Mouse (Mus musculus) forebrain, embryonic 11.5 days (tissue): ENCODE measurements around the gene Sh3bp5l. TPM values are rescaled to one million over a fixed set of nuclear protein-coding genes. Genes with fewer than 3 reads are reported as not detected.
A peak's percentile ranks its signal among the peaks of the same experiment; 100 is the strongest.

Experiments
- ATAC-seq: fragments of 200-750 bp; cut with Nextera tagmentation; replicated peaks from 2 replicates; pipeline ENCODE4 v1.8.0; 2017; ENCODE audit warnings: moderate TSS enrichment; ENCODE audit not compliant: low FRiP score
- DNase-seq: peaks from one replicate; pipeline ENCODE4 v3.0.0-alpha.2; 2017; ENCODE audit warnings: low spot score
- H3K27ac ChIP-seq: fragments of 300-500 bp; sonication (generic); 2 replicates; pipeline ENCODE4 v1.5.1; 2014; ENCODE audit warnings: low read depth, low read length
- H3K27me3 ChIP-seq: fragments of 300-500 bp; sonication (generic); 2 replicates; pipeline ENCODE4 v1.6.1; 2014; ENCODE audit warnings: mild to moderate bottlenecking, low read length, mixed read lengths; ENCODE audit not compliant: control insufficient read depth, insufficient read depth
- H3K36me3 ChIP-seq: fragments of 300-500 bp; sonication (generic); 2 replicates; pipeline ENCODE4 v1.6.1; 2014; ENCODE audit warnings: mild to moderate bottlenecking, low read length, moderate library complexity, mixed read lengths; ENCODE audit not compliant: control insufficient read depth, insufficient read depth
- H3K4me1 ChIP-seq: fragments of 300-500 bp; sonication (generic); replicated peaks from 2 replicates; pipeline ENCODE4 v1.6.1; 2014; ENCODE audit warnings: low read length, mixed read lengths; ENCODE audit not compliant: control insufficient read depth, insufficient read depth
- H3K4me2 ChIP-seq: fragments of 300-500 bp; sonication (generic); 2 replicates; pipeline ENCODE4 v1.6.1; 2014; ENCODE audit warnings: low read depth, mild to moderate bottlenecking, low read length, moderate library complexity, mixed read lengths; ENCODE audit not compliant: severe bottlenecking
- H3K4me3 ChIP-seq: fragments of 300-500 bp; sonication (generic); 2 replicates; pipeline ENCODE4 v1.5.1; 2014; ENCODE audit warnings: low read depth, low read length
- H3K9ac ChIP-seq: fragments of 300-500 bp; sonication (generic); 2 replicates; pipeline ENCODE4 v1.6.1; 2014; ENCODE audit warnings: low read length
- H3K9me3 ChIP-seq: fragments of 300-500 bp; sonication (generic); 2 replicates; pipeline ENCODE4 v1.6.1; 2016; ENCODE audit warnings: low read length, mixed read lengths; ENCODE audit not compliant: control insufficient read depth
- WGBS: fragments of 180-500 bp; shearing (Covaris S2); extraction: QIAGEN DNeasy Blood & Tissue Kit; methylation state at CpG from one replicate; pipeline ENCODE4 v1.1.7; 2014; 5-methylcytosine and 5-hydroxymethylcytosine counted together
- polyA plus RNA-seq: library from polyadenylated mRNA; unstranded; fragments of >200 nt; fragmentation: Nextera tagmentation; extraction: Ambion mirVana; gene quantifications from 2 replicates; pipeline ENCODE4 v1.2.1, GENCODE M21; 2014

Gene Sh3bp5l
- polyA plus RNA-seq, 1 experiment from 2014 or later = 36.7 TPM

GRCm38 (mm10) chr11:58315536-58316168, 14.9 kb upstream of the Sh3bp5l start:
- WGBS = 89% methylated on average over 5 of the region's 5 CpGs
- Histone ChIP-seq H3K27ac (no peak overlapping the region), H3K27me3 (no peaks in the 10 kb centered on the region), H3K36me3 (no peaks in the 10 kb centered on the region; the same call in 1 of the 2 replicates), H3K9me3 (no peaks in the 10 kb centered on the region), H3K4me1 (no peaks in the 10 kb centered on the region), H3K9ac (no peak overlapping the region), H3K4me3 (no peak overlapping the region), H3K4me2 (no peak overlapping the region)
- ATAC-seq = no peak
- no peak for DNase-seq

GRCm38 (mm10) chr11:58316344-58316743, 14.2 kb upstream of the Sh3bp5l start:
- H3K9me3 ChIP-seq = no peaks in the 10 kb centered on the region
- no peak overlapping the region for H3K9ac ChIP-seq
- H3K4me1 ChIP-seq = no peaks in the 10 kb centered on the region
- 82% methylated on average over 17 of the region's 17 CpGs for WGBS
- H3K27ac ChIP-seq = no peak overlapping the region
- H3K36me3 ChIP-seq = no peaks in the 10 kb centered on the region; the same call in 1 of the 2 replicates
- DNase-seq (no peak), ATAC-seq (no peak)
- H3K27me3 ChIP-seq = no peaks in the 10 kb centered on the region
- no peak overlapping the region for H3K4me2 ChIP-seq
- no peak overlapping the region for H3K4me3 ChIP-seq

- no peak overlapping the region for H3K4me3 ChIP-seq
Observed at GRCm38 (mm10) chr11:58316768-58317390, 13.6 kb upstream of the Sh3bp5l start.

GRCm38 (mm10) chr11:58322824-58323569, 7.5 kb upstream of the Sh3bp5l start:
- ATAC-seq (peak; percentile 99), DNase-seq (peak; percentile 98)
- Histone ChIP-seq H3K27me3 (no peaks in the 10 kb centered on the region), H3K36me3 (no peaks in the 10 kb centered on the region; the same call in 1 of the 2 replicates), H3K9me3 (no peaks in the 10 kb centered on the region), H3K4me2 (peak overlapping the region; percentile 76), H3K9ac (peak overlapping the region; percentile 83), H3K27ac (peak overlapping the region; percentile 92), H3K4me3 (peak overlapping the region; percentile 73), H3K4me1 (peaks cover 6% of the 10 kb centered on the region; the same call in 1 of the 2 replicates)
- under 1% methylated on average over 56 of the region's 63 CpGs for WGBS

More at GRCm38 (mm10) chr11:58316768-58317390, 13.6 kb upstream of the Sh3bp5l start:
- Histone ChIP-seq H3K9me3 (no peaks in the 10 kb centered on the region), H3K4me2 (no peak overlapping the region), H3K27me3 (no peaks in the 10 kb centered on the region), H3K9ac (no peak overlapping the region), H3K36me3 (no peaks in the 10 kb centered on the region; the same call in 1 of the 2 replicates), H3K27ac (no peak overlapping the region), H3K4me1 (no peaks in the 10 kb centered on the region; the same call in 1 of the 2 replicates)
- ATAC-seq = no peak
- no peak for DNase-seq
- 73% methylated on average over 28 of the region's 28 CpGs for WGBS

GRCm38 (mm10) chr11:58323570-58324340, 6.8 kb upstream of the Sh3bp5l start:
- Histone ChIP-seq H3K4me1 (peaks cover 6% of the 10 kb centered on the region; the same call in 1 of the 2 replicates), H3K27ac (peak overlapping the region; percentile 92), H3K4me3 (peak overlapping the region; percentile 73), H3K9me3 (no peaks in the 10 kb centered on the region), H3K9ac (peak overlapping the region; percentile 83), H3K4me2 (peak overlapping the region; percentile 76), H3K27me3 (no peaks in the 10 kb centered on the region), H3K36me3 (no peaks in the 10 kb centered on the region; the same call in 1 of the 2 replicates)
- DNase-seq (no peak), ATAC-seq (no peak)
- 17% methylated on average over 24 of the region's 24 CpGs for WGBS

GRCm38 (mm10) chr11:58324614-58325229, 5.8 kb upstream of the Sh3bp5l start:
- Histone ChIP-seq H3K4me2 (no peak overlapping the region), H3K4me1 (peaks cover 12% of the 10 kb centered on the region; the same call in 1 of the 2 replicates), H3K9me3 (no peaks in the 10 kb centered on the region), H3K36me3 (no peaks in the 10 kb centered on the region; the same call in 1 of the 2 replicates), H3K4me3 (no peak overlapping the region), H3K27ac (no peak overlapping the region), H3K9ac (no peak overlapping the region), H3K27me3 (no peaks in the 10 kb centered on the region)
- 85% methylated on average over 3 of the region's 3 CpGs for WGBS
- no peak for ATAC-seq
- DNase-seq = no peak

GRCm38 (mm10) chr11:58326781-58327180, 3.7 kb upstream of the Sh3bp5l start:
- H3K4me2 ChIP-seq = no peak overlapping the region
- DNase-seq = no peak
- H3K9me3 ChIP-seq = no peaks in the 10 kb centered on the region
- no peaks in the 10 kb centered on the region for H3K27me3 ChIP-seq
- ATAC-seq = no peak
- no peak overlapping the region for H3K4me3 ChIP-seq
- peaks cover 17% of the 10 kb centered on the region; the same call in 1 of the 2 replicates for H3K4me1 ChIP-seq
- H3K36me3 ChIP-seq = no peaks in the 10 kb centered on the region; the same call in 1 of the 2 replicates
- WGBS = 93% methylated on average over 3 of the region's 3 CpGs
- no peak overlapping the region for H3K27ac ChIP-seq
- no peak overlapping the region for H3K9ac ChIP-seq
